Mouse (Mus musculus): ENCODE data around the gene Aak1.

DNA sequence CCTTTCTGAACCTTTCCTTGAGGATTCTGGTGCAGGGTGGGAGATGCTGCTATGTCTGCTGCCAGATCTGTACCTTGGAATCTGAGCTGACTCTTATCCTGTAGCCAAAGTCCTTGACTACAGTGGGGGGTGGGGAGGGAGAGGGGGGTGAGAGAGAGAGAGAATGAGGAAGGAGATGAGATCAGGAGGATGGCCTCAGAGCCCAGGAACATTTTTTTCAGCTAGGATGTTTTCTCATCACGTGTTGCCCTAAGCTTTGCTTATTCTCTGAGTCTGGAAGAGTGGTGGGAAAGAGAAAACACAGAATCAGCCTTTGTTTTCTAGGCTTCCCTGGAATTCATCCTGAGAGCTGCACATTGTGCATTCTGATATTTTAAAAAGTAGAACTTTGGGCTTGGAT, 2.2 kb downstream of the Aak1 start:
- TF ChIP-seq POLR2A (IDR thresholded peaks at IDR 0.05; ENCODE audit: insufficient read length, low read depth), result no peak
- no peak for TF ChIP-seq E2F4 (IDR thresholded peaks at IDR 0.05; ENCODE audit: insufficient read depth)
- TF ChIP-seq MAX (IDR thresholded peaks at IDR 0.05; ENCODE audit: low read depth), result no peak
- TF ChIP-seq CEBPB (IDR thresholded peaks at IDR 0.05; ENCODE audit: insufficient read depth, poor library complexity, severe bottlenecking), result no peak
- no peak for TF ChIP-seq SRF (IDR thresholded peaks at IDR 0.05; ENCODE audit: control insufficient read depth, insufficient read length, low read depth)
- no peak for TF ChIP-seq POLR2AphosphoS2 (IDR thresholded peaks at IDR 0.05; ENCODE audit: insufficient read length, low read depth)
- TF ChIP-seq MYOG (IDR thresholded peaks at IDR 0.05; ENCODE audit: control insufficient read depth in 1 of 3, insufficient read depth in 1 of 3, insufficient read length in 2 of 3, low read depth in 2 of 3), result no peak
- TF ChIP-seq TCF12 (IDR thresholded peaks at IDR 0.05; ENCODE audit: insufficient read depth, poor library complexity, severe bottlenecking), result no peak
- TF ChIP-seq USF1 (IDR thresholded peaks at IDR 0.05; ENCODE audit: low read depth), result peak; percentile 33
- no peak for TF ChIP-seq TCF3 (IDR thresholded peaks at IDR 0.05; ENCODE audit: insufficient read length, low read depth)
- TF ChIP-seq MYOD1 (IDR thresholded peaks at IDR 0.05; ENCODE audit: control insufficient read depth in 1 of 3, insufficient read length in 2 of 3, low read depth in 2 of 3), result no peak
- TF ChIP-seq REST (IDR thresholded peaks at IDR 0.05; ENCODE audit: insufficient read depth, insufficient read length), result no peak
